Mouse (Mus musculus): ENCODE data around the gene Irf8. TPM values are rescaled to one million over a fixed set of nuclear protein-coding genes. Genes with fewer than 3 reads are reported as not detected.

The Irf8 gene
- polyA plus RNA-seq, 1 experiment from 2014 or later, result 2.7 TPM

Other genes with a start within 250 kb of the Irf8 start
- gene Gins2, start 147.1 kb upstream of the Irf8 start, polyA plus RNA-seq (2014; fragmentation: Nextera tagmentation; extraction: Ambion mirVana), result 105 and 115 TPM in 2 replicates
- gene 1190005I06Rik, start 88.7 kb upstream of the Irf8 start, polyA plus RNA-seq (2014; fragmentation: Nextera tagmentation; extraction: Ambion mirVana), result 1.6 and 2.3 TPM in 2 replicates
- gene Gm27021, start 68.3 kb upstream of the Irf8 start, polyA plus RNA-seq (2014; fragmentation: Nextera tagmentation; extraction: Ambion mirVana), result 3.3 and 3.5 TPM in 2 replicates
- gene Cox4i1, start 68.1 kb upstream of the Irf8 start, polyA plus RNA-seq (2014; fragmentation: Nextera tagmentation; extraction: Ambion mirVana), result 812 and 850 TPM in 2 replicates
- 307 and 321 TPM in 2 replicates for gene Emc8, start 67.8 kb upstream of the Irf8 start, polyA plus RNA-seq (2014; fragmentation: Nextera tagmentation; extraction: Ambion mirVana)

All from forebrain, embryonic 11.5 days (tissue).